Mouse (Mus musculus) hindbrain, embryonic 13.5 days (tissue): ENCODE results near the gene Gm5741. TPM values are rescaled to one million over a fixed set of nuclear protein-coding genes. Genes with fewer than 3 reads are reported as not detected.
"Not testable (repeated sequence)": the region's sequence is repeated elsewhere in the genome, so short reads cannot be mapped to it uniquely, and the experiment has no call there.

ENCODE experiments used
- ATAC-seq: fragments of 200-750 bp; cut with Nextera tagmentation; 2 replicates; pipeline ENCODE4 v1.8.0; 2017; ENCODE audit warnings: moderate TSS enrichment; ENCODE audit not compliant: low FRiP score
- H3K27ac ChIP-seq: fragments of 300-500 bp; sonication (generic); 2 replicates; pipeline ENCODE4 v1.5.1; 2015; ENCODE audit warnings: inconsistent platforms, mild to moderate bottlenecking, moderate library complexity
- H3K27me3 ChIP-seq: fragments of 300-500 bp; sonication (generic); 2 replicates; pipeline ENCODE4 v1.6.1; 2015; ENCODE audit warnings: mild to moderate bottlenecking, inconsistent platforms
- H3K36me3 ChIP-seq: fragments of 300-500 bp; sonication (generic); 2 replicates; pipeline ENCODE4 v1.6.1; 2015; ENCODE audit warnings: mild to moderate bottlenecking, inconsistent platforms
- H3K4me1 ChIP-seq: fragments of 300-500 bp; sonication (generic); replicated peaks from 2 replicates; pipeline ENCODE4 v1.6.1; 2015; ENCODE audit warnings: inconsistent platforms
- H3K4me2 ChIP-seq: fragments of 300-500 bp; sonication (generic); 2 replicates; pipeline ENCODE4 v1.6.1; 2015; ENCODE audit warnings: inconsistent platforms, mild to moderate bottlenecking, moderate library complexity
- H3K4me3 ChIP-seq: fragments of 300-500 bp; sonication (generic); 2 replicates; pipeline ENCODE4 v1.5.1; 2015; ENCODE audit warnings: mild to moderate bottlenecking, inconsistent platforms
- H3K9ac ChIP-seq: fragments of 300-500 bp; sonication (generic); 2 replicates; pipeline ENCODE4 v1.6.1; 2015; ENCODE audit warnings: mild to moderate bottlenecking, inconsistent platforms
- H3K9me3 ChIP-seq: fragments of 300-500 bp; sonication (generic); 2 replicates; pipeline ENCODE4 v1.6.1; 2016; ENCODE audit warnings: inconsistent platforms
- WGBS: fragments of 180-500 bp; shearing (Covaris S2); methylation state at CpG from one replicate; pipeline ENCODE4 v1.1.7; 2015; 5-methylcytosine and 5-hydroxymethylcytosine counted together
- polyA plus RNA-seq: library from polyadenylated mRNA; unstranded; fragments of >200 nt; fragmentation: Nextera tagmentation; extraction: Ambion mirVana; gene quantifications from 2 replicates; pipeline ENCODE4 v1.2.1, GENCODE M21; 2015

Gene Gm5741
- polyA plus RNA-seq, 1 experiment from 2014 or later = 1.3 TPM

DNA sequence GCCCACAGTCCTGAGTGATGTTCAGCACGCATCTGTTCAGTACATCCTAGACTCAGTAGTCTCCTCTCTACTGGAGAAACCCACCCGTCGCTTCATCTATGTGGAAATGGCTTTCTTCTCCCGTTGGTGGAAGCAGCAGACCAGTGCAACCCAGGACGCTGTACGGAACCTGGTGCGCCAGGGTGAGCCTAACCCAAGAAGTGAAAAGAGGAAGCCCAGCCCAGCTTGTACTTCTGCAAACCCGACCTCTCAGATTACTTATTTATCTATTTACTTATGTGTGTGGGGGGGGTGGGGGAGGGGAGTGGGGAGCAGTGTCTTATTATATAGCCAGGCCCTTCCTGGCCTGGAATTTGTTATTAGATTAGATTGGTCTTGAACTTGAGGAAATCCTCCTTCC, 16.9 kb upstream of the Gm5741 start:
- WGBS = 93% methylated on average over 8 of the region's 8 CpGs
- H3K4me2 ChIP-seq = no peak overlapping the region; the same call in 1 of the 2 replicates

GRCm38 (mm10) chr8:85083108-85083813, 15.5 kb upstream of the Gm5741 start, which contains the start of gene Man2b1:
TSS of gene Man2b1 (plus strand) at chr8:85083270.
- peak; percentile 76 for ATAC-seq
- 1% methylated on average over 30 of the region's 30 CpGs for WGBS
- Histone ChIP-seq H3K4me3 (peak within 1 kb of the TSS; percentile 63), H3K4me2 (peak within 1 kb of the TSS; percentile 92), H3K36me3 (peaks cover 30% of the 10 kb centered on the region), H3K27me3 (no peaks in the 10 kb centered on the region), H3K4me1 (peaks cover 38% of the 10 kb centered on the region), H3K9me3 (no peaks in the 10 kb centered on the region), H3K27ac (no peak within 1 kb of the TSS), H3K9ac (peak within 1 kb of the TSS; percentile 78)

More for the DNA sequence above, 16.9 kb upstream of the Gm5741 start:
- no peaks in the 10 kb centered on the region for H3K9me3 ChIP-seq
- no peak for ATAC-seq
- H3K4me3 ChIP-seq = no peak overlapping the region
- H3K27ac ChIP-seq = no peak overlapping the region
- H3K9ac ChIP-seq = no peak overlapping the region
- no peaks in the 10 kb centered on the region for H3K27me3 ChIP-seq
- H3K4me1 ChIP-seq = peaks cover 34% of the 10 kb centered on the region
- H3K36me3 ChIP-seq = peaks cover 37% of the 10 kb centered on the region

DNA sequence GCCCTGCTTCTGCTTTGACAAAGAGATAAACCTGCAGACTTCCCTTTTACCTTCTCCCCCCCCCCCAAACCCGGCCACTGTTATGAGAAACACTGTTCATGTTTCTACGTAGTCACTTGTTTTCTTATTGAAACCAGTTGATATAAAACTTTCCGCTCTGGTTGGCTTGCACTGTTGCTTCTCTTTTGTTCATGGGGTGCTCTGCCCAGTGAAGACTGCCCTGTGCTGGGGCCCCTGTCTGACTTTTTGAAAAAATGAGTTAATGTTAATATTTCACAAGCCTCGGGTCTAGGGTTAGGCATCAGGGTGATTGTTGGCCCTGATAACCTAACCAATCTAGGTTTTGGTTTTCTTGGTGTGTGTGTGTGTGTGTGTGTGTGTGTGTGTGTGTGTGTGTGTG, 14.4 kb upstream of the Gm5741 start:
- not testable (repeated sequence) for ATAC-seq, H3K27ac ChIP-seq, H3K4me3 ChIP-seq, H3K27me3 ChIP-seq, H3K4me2 ChIP-seq, H3K9ac ChIP-seq, H3K9me3 ChIP-seq
- Histone ChIP-seq H3K36me3 (peaks cover 24% of the 10 kb centered on the region), H3K4me1 (peaks cover 38% of the 10 kb centered on the region)
- 99% methylated on average over 4 of the region's 4 CpGs for whole genome bisulfite sequencing

DNA sequence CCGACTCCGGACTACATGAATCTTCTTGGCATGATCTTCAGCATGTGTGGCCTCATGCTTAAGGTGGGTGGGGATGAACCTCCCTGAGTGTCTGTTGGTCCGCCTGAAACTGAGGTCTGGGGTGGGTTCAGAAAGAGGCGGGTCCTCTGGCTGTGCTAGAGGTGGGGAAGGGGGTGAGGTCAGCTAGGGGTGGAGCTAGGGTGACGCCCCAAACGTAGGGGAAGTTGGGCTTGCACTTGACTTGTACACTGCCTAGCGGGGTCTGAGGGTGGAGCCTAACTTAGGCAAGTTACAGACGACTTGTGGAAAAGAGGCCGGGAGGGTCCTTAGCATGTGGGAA, 13.4 kb upstream of the Gm5741 start, which contains the start of gene Wdr83:
Gene Wdr83 (minus strand): TSS at position 91 of the 340 bp plus-strand sequence.
- H3K9me3 ChIP-seq = no peaks in the 10 kb centered on the region
- H3K27ac ChIP-seq = peak within 1 kb of the TSS; percentile 76
- peaks cover 41% of the 10 kb centered on the region for H3K4me1 ChIP-seq
- H3K4me3 ChIP-seq = peak within 1 kb of the TSS; percentile 88
- peak within 1 kb of the TSS; percentile 96 for H3K4me2 ChIP-seq
- WGBS = 0% methylated on average over 9 of the region's 9 CpGs
- peak; percentile 41 for ATAC-seq
- peaks cover 23% of the 10 kb centered on the region for H3K36me3 ChIP-seq
- peak within 1 kb of the TSS; percentile 91 for H3K9ac ChIP-seq
- no peaks in the 10 kb centered on the region for H3K27me3 ChIP-seq

DNA sequence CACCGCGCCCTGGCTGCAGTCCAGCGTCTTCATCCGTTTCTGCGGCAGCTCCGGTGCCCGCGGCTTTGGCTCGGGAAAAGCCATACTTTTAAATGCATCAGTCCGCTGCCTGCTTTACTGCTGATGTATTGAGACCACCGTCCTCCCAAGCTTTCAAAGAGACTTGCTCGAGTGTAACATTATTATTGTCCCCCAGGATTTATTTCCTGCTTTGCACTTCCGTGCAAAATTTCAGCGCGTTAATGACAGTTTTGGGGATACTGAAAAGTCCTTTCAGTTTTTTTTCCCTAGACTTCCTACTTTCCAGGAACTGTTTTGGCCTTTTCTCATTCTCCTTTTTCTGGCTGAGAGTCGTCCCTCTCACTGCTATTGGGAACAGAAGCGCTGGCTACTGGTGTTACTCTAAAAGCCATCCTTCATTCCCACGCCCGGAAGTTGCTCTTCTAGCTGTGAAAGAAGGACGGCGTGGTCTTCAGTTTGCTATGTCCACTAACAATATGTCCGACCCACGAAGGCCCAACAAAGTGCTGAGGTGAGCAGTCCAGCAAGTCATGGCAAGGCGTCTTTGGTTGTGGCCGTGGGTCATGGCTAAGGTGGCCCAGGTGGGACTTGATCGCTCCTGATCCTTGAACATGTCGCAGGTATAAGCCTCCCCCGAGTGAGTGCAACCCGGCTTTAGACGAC, 12.9 kb upstream of the Gm5741 start, which contains the start of gene Wdr83os:
Gene Wdr83os (plus strand): TSS at position 209 of the 684 bp plus-strand sequence.
- WGBS = 0% methylated on average over 30 of the region's 30 CpGs
- peak; percentile 21; the same call in 1 of the 2 replicates for ATAC-seq
- H3K9me3 ChIP-seq = no peaks in the 10 kb centered on the region
- peaks cover 28% of the 10 kb centered on the region for H3K36me3 ChIP-seq
- peak within 1 kb of the TSS; percentile 91 for H3K9ac ChIP-seq
- H3K4me3 ChIP-seq = peak within 1 kb of the TSS; percentile 88
- H3K27ac ChIP-seq = peak within 1 kb of the TSS; percentile 76
- H3K4me1 ChIP-seq = peaks cover 41% of the 10 kb centered on the region
- H3K27me3 ChIP-seq = no peaks in the 10 kb centered on the region
- H3K4me2 ChIP-seq = peak within 1 kb of the TSS; percentile 96

DNA sequence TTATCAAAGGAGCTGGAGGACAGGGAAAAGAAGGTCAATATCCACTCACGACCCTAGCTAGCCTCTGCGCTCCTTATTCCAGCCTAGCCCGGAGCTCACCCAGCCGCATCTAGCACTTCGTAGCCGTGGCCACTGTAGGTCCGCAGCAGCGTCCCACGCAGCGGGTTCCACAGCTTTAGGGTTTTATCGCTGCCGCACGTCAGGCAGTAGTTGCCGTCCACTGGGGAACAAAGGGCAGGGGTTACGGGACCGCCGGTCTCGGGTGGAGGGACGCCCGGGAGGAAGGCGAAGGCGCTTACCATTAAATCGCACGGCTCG, 12.4 kb upstream of the Gm5741 start:
- no peaks in the 10 kb centered on the region for H3K27me3 ChIP-seq
- H3K9me3 ChIP-seq = no peaks in the 10 kb centered on the region
- under 1% methylated on average over 25 of the region's 25 CpGs for WGBS
- ATAC-seq = no peak
- peak overlapping the region; percentile 76 for H3K27ac ChIP-seq
- H3K4me1 ChIP-seq = peaks cover 41% of the 10 kb centered on the region
- peak overlapping the region; percentile 88 for H3K4me3 ChIP-seq
- H3K4me2 ChIP-seq = peak overlapping the region; percentile 96
- peak overlapping the region; percentile 91 for H3K9ac ChIP-seq
- peaks cover 28% of the 10 kb centered on the region for H3K36me3 ChIP-seq

DNA sequence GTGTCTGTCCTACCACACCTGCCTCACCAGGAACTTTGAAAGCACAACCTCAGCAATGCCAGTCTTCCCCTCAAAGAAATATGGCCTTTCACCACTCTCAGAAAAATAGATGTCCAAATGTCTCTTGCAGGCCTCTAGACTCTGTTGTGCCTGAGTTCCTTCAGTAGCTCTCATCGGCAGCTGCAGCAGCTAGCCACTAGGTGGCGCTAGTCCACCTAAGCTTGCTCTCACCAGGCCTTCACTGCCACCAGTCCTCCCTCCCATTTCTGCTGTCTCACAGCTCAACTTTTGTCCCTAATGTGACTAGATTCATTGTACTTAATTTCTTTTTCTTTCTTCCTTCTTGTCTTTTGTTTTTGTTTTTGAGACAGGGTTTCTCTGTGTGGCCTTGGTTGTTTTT, 9.2 kb upstream of the Gm5741 start:
- H3K27me3 ChIP-seq = no peaks in the 10 kb centered on the region
- 0 out of 2 replicates have a peak overlapping the region, but pooled peaks have one; percentile 39 for H3K9ac ChIP-seq
- ATAC-seq = no peak
- no peaks in the 10 kb centered on the region for H3K9me3 ChIP-seq
- no peak overlapping the region for H3K4me2 ChIP-seq
- WGBS = 0% methylated on average over 2 of the region's 2 CpGs
- H3K27ac ChIP-seq = no peak overlapping the region
- H3K4me1 ChIP-seq = peaks cover 37% of the 10 kb centered on the region
- peaks cover 48% of the 10 kb centered on the region for H3K36me3 ChIP-seq
- no peak overlapping the region for H3K4me3 ChIP-seq

GRCm38 (mm10) chr8:85076001-85076400, 8.2 kb upstream of the Gm5741 start:
- H3K27me3 ChIP-seq = no peaks in the 10 kb centered on the region
- 82% methylated on average over 9 of the region's 9 CpGs for WGBS
- no peak overlapping the region for H3K9ac ChIP-seq
- H3K36me3 ChIP-seq = peaks cover 48% of the 10 kb centered on the region
- H3K4me2 ChIP-seq = no peak overlapping the region
- H3K4me1 ChIP-seq = peaks cover 31% of the 10 kb centered on the region
- H3K9me3 ChIP-seq = no peaks in the 10 kb centered on the region
- no peak overlapping the region for H3K27ac ChIP-seq
- no peak overlapping the region for H3K4me3 ChIP-seq
- ATAC-seq = no peak

DNA sequence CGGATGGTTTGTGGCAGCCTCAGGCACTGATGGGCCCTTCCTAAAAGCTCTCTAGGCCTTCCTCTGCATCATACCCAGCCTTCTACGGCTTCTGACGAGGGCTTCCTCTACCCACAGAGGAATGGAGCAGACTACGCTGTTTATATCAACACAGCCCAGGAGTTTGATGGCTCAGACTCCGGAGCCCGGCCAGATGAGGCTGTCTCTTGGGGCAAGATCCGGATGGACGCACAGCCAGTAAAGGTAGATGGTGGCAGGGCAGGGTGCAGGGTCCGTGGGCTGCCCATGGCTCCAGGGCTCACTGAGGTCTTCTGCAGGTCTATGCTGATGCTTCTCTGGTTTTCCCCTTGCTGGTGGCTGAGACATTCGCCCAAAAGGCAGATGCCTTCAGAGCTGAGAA, 6.8 kb upstream of the Gm5741 start:
- Histone ChIP-seq H3K27me3 (no peaks in the 10 kb centered on the region), H3K27ac (no peak overlapping the region), H3K9me3 (no peaks in the 10 kb centered on the region), H3K9ac (no peak overlapping the region), H3K4me1 (peaks cover 29% of the 10 kb centered on the region), H3K36me3 (peaks cover 48% of the 10 kb centered on the region), H3K4me3 (no peak overlapping the region), H3K4me2 (no peak overlapping the region)
- no peak for ATAC-seq
- WGBS = 97% methylated on average over 10 of the region's 10 CpGs

DNA sequence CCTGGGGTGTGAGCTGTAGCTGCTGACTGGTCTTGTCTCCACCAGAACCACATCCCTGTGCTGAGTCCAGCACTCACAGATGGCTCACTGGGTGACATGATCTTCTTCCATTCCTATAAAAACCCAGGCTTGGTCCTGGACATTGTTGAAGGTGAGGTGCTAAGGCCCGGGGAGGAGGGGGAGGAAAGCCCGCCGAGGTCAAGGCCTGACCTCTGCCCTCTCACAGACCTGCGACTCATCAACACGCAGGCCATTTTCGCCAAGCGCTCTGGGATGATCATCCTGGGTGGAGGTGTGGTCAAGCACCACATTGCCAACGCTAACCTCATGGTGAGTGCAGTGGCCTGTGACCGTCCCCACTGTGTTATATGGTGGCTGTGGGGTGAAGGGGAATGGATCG, 6.4 kb upstream of the Gm5741 start:
- Histone ChIP-seq H3K27me3 (no peaks in the 10 kb centered on the region), H3K4me1 (peaks cover 25% of the 10 kb centered on the region), H3K4me2 (no peak overlapping the region), H3K4me3 (no peak overlapping the region), H3K36me3 (peaks cover 49% of the 10 kb centered on the region), H3K27ac (no peak overlapping the region), H3K9me3 (no peaks in the 10 kb centered on the region), H3K9ac (no peak overlapping the region)
- no peak for ATAC-seq
- 84% methylated on average over 10 of the region's 10 CpGs for WGBS

DNA sequence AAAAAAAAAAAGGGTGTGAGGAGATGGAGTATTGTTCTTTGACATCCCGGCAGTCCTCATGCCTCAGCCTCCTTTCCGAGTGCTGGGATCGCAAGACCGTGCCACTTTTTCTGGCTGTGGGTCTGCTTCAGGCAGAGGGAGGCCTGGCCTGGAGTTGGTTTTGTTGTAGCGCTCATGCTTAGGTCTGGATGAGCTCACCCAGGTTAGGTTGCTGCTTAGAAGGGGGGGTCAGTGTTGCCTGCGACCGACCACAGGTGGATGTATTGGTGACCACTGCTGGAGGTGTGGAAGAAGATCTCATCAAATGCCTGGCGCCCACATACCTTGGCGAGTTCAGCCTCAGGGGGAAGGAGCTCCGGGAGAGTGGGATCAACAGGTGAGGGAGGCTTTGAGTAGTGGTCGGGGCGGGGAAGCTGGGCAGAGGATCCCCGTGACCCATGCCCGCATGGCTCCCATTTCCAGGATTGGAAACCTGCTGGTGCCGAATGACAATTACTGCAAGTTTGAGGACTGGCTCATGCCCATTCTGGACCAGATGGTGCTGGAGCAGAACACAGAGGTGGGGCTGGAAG, 5.3 kb upstream of the Gm5741 start:
- H3K4me1 ChIP-seq = peaks cover 25% of the 10 kb centered on the region
- peaks cover 51% of the 10 kb centered on the region for H3K36me3 ChIP-seq
- H3K27me3 ChIP-seq = no peaks in the 10 kb centered on the region
- 93% methylated on average over 15 of the region's 15 CpGs for WGBS
- H3K4me2 ChIP-seq = peak overlapping the region; percentile 68
- H3K4me3 ChIP-seq = no peak overlapping the region
- H3K9ac ChIP-seq = no peak overlapping the region
- H3K27ac ChIP-seq = no peak overlapping the region
- H3K9me3 ChIP-seq = no peaks in the 10 kb centered on the region
- no peak for ATAC-seq

- WGBS = 47% methylated on average over 9 of the region's 9 CpGs
Measured at GRCm38 (mm10) chr8:85072364-85072929, 4.7 kb upstream of the Gm5741 start.

More at GRCm38 (mm10) chr8:85072364-85072929, 4.7 kb upstream of the Gm5741 start:
- no peaks in the 10 kb centered on the region for H3K27me3 ChIP-seq
- H3K27ac ChIP-seq = peak overlapping the region; percentile 94
- H3K9me3 ChIP-seq = no peaks in the 10 kb centered on the region
- peak overlapping the region; percentile 68 for H3K4me2 ChIP-seq
- H3K36me3 ChIP-seq = peaks cover 54% of the 10 kb centered on the region
- peak overlapping the region; percentile 87 for H3K4me3 ChIP-seq
- peaks cover 25% of the 10 kb centered on the region for H3K4me1 ChIP-seq
- no peak for ATAC-seq
- peak overlapping the region; percentile 89 for H3K9ac ChIP-seq
